Mouse (Mus musculus) E14TG2a.4 (cell line): ENCODE data around the gene Scn4b.

ENCODE experiments used
- H3K27me3 ChIP-seq: 2 replicates; pipeline ENCODE4 v1.6.1; 2014; ENCODE audit warnings: low read length, control low read depth; ENCODE audit not compliant: insufficient read depth
- H3K36me3 ChIP-seq: 2 replicates; pipeline ENCODE4 v1.6.1; 2014; ENCODE audit warnings: low read length, control low read depth; ENCODE audit not compliant: insufficient read depth
- H3K4me1 ChIP-seq: replicated peaks from 2 replicates; pipeline ENCODE4 v1.6.1; 2014; ENCODE audit warnings: low read depth, low read length, control low read depth
- H3K4me3 ChIP-seq: replicated peaks from 2 replicates; pipeline ENCODE4 v1.5.1; 2014; ENCODE audit warnings: mild to moderate bottlenecking, low read length
- H3K9me3 ChIP-seq: 2 replicates; pipeline ENCODE4 v1.6.1; 2014; ENCODE audit warnings: low read length, control low read depth
- CTCF ChIP-seq: conservative IDR thresholded peaks from 2 replicates; pipeline ENCODE4 v1.5.1; 2014; ENCODE audit warnings: low read length
- NANOG ChIP-seq: IDR thresholded peaks from 2 replicates; pipeline ENCODE4 v1.6.1; 2014; ENCODE audit warnings: borderline replicate concordance, low read length, mixed read lengths
- POU5F1 ChIP-seq: IDR thresholded peaks from 2 replicates; pipeline ENCODE4 v1.6.1; 2014; ENCODE audit warnings: low read length, borderline replicate concordance

Gene Scn4b

DNA sequence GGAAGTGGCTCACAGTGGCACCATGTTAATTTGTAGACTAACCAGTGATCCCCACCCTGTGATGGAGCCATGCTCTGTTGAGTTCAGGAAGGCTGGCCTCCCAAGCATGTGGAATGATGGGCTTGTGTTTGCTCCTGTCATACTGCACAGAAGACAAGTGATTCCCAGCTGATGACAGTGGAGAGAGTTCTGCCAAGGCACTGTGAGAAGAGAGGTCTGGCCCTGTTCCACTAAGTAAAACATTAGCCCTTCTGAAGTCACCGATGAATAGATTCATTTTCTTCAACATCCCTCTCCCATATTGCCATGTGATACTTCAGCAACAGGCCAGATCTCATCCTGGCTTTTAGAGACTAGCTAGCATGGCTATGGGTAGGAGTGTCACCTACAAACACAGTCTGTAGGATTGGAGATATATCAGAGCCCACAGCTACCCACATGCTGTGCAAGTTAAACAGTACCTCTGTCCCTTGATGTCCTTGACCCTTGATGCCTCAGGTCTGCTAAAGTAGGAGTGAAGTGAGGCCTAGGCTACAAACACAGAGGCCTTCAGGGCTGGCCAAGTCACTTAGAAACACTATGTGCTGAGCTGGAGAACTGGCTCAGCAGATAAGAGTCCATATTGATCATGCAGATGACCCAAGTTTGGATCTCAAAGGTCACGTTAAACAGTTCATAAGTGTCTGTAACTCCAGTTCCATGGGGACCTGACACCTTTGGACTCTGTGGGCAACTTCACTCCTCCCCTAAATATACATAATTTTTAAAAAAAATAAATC lies 32.4 kb upstream of the Scn4b start:
- H3K9me3 ChIP-seq, result no peaks in the 10 kb centered on the region
- no peaks in the 10 kb centered on the region; the same call in 1 of the 2 replicates for H3K27me3 ChIP-seq
- no peak for TF ChIP-seq NANOG
- TF ChIP-seq CTCF, result no peak
- TF ChIP-seq POU5F1, result no peak
- H3K36me3 ChIP-seq, result no peaks in the 10 kb centered on the region
- H3K4me1 ChIP-seq, result 0 out of 2 replicates have a peak, but pooled peaks cover 4% of the 10 kb centered on the region
- no peak overlapping the region for H3K4me3 ChIP-seq

DNA sequence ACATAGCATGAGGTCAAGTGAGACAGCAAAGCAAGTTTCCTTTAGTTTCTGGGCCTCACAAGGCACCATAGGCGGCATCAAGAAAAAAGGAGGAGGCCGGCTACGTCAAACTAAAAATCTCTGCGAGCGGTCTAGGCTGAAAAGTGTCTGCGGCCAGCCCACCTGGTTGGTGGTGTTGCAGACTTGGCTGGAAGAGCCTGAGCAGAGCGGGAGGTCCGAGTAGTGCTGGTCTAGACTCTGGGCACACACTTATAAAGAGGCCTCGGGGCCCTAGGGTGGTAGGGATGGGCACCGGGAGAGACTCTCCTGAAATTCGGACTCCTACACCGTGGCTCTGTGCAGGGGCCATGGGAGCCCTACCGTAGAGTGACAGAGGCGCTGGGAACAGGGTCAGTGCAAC lies 22.5 kb upstream of the Scn4b start:
- peak overlapping the region; percentile 63 for H3K4me3 ChIP-seq
- TF ChIP-seq NANOG (no peak), POU5F1 (no peak), CTCF (no peak)
- no peaks in the 10 kb centered on the region for H3K36me3 ChIP-seq
- H3K27me3 ChIP-seq, result peaks cover 16% of the 10 kb centered on the region
- peaks cover 25% of the 10 kb centered on the region for H3K4me1 ChIP-seq
- no peaks in the 10 kb centered on the region for H3K9me3 ChIP-seq

DNA sequence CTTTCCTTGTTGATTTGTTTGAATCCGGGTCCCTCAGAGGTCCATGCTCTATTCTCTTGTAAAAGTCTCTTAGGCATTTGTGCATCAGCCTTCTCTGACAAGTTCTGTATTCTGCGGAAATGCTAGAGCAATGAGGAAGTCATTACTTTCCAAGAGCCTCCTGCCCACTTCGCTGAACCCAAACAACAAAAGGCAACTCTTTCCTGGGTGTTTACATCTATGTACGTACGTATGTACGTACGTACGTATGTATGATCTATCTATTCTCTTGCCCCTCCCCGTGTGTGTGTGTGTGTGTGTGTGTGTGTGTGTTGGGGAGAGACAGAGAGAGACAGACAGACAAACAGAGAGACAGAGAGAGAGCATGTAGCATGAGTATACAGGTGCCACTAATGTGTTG lies 21.4 kb upstream of the Scn4b start:
- no peaks in the 10 kb centered on the region for H3K9me3 ChIP-seq
- no peak for TF ChIP-seq NANOG
- TF ChIP-seq POU5F1, result no peak
- TF ChIP-seq CTCF, result no peak
- H3K4me3 ChIP-seq, result no peak overlapping the region
- H3K4me1 ChIP-seq, result peaks cover 36% of the 10 kb centered on the region
- H3K27me3 ChIP-seq, result peaks cover 21% of the 10 kb centered on the region
- no peaks in the 10 kb centered on the region for H3K36me3 ChIP-seq

DNA sequence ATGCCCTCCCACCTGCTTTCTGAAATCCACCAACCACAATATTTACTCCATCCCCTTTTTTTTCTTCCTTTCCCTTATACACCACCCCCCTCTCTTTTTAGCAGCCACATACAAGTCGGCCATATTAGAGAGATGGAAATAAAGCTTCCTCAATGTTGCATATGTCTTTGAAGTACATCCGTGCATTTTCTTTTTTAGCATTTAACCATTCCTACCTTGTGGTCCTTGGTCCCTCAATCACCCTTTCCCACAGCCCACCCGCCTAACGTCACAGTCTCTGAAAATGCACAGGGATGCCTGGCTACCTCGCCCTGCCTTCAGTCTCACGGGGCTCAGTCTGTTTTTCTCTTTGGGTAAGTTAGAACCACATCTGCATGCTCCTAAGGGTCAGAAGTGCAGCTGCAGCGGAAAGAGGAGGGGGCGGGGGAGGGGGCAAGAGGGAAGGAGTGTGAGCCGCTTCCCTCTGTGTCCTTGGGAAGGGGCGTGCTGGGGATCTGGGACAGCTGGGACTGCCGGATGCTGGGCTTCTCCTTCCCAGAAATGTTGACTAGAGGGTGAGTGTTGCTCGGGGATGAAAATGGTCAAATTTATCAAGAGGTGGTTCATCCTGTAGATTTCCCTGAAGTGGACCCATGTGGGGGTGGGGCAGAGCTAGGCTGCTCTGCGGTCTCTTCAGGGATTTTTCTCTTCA lies 20.3 kb upstream of the Scn4b start, which contains the start of gene Scn2b:
Gene Scn2b (plus strand): TSS at position 42 of the 691 bp plus-strand sequence.
- H3K36me3 ChIP-seq, result no peaks in the 10 kb centered on the region
- peaks cover 46% of the 10 kb centered on the region for H3K4me1 ChIP-seq
- H3K9me3 ChIP-seq, result no peaks in the 10 kb centered on the region
- peaks cover 21% of the 10 kb centered on the region for H3K27me3 ChIP-seq
- TF ChIP-seq NANOG, result no peak
- TF ChIP-seq CTCF, result no peak
- TF ChIP-seq POU5F1, result no peak
- peak within 1 kb of the TSS; percentile 55 for H3K4me3 ChIP-seq

DNA sequence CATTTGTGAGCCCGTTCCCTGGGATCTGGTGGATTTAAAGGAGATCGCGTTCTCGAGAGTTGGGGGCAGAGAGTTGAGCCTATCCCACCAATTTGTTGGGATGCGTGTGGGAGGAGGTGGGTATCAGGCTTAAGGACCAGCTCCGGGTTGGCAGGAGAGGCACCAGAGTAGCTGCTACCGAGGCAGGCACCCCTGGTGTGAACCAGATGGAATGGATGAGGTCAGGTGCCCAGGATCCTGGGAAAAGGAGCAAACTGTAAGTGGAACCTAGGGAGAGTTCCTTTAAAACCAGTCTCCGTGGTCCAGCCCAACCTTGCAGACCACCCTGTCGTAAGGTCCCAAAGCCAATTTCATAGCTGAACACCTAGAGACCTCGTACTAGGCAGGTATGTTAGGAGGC lies 19.6 kb upstream of the Scn4b start:
- Histone ChIP-seq H3K27me3 (peaks cover 21% of the 10 kb centered on the region), H3K4me1 (peaks cover 52% of the 10 kb centered on the region), H3K36me3 (no peaks in the 10 kb centered on the region), H3K9me3 (no peaks in the 10 kb centered on the region), H3K4me3 (no peak overlapping the region)
- TF ChIP-seq POU5F1, result no peak
- TF ChIP-seq NANOG, result no peak
- TF ChIP-seq CTCF, result no peak

DNA sequence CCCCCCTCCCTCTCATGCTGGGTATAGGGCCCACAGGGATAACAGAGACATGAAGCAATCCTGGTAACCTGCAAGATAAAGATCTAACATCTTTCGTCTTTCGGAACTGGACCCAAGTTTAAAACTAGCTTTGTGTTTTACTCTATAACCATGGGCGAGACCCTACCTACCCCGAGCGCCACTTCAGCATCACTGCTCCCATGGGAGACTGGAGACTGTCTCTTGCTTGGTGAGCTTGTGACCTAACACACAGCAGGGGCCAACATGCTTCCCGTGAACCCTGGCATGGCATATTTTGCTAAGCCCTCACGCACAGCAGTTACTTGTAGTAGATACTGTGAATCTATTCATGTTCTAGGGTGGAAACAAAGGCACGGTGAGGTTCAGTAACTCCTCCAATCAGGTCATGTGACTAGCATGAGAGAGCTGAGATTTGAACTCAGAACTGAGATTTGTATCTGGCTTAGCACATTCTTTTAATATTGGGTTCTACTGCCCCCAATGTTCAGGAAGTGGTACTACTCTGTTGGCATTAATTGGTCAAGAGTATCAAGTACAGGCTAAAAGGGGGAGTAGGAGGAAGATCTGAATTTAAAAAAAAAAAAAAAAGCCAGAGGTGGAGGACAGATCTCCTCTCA lies 18.8 kb upstream of the Scn4b start:
- Histone ChIP-seq H3K4me1 (peaks cover 61% of the 10 kb centered on the region), H3K27me3 (peaks cover 23% of the 10 kb centered on the region), H3K4me3 (no peak overlapping the region), H3K36me3 (no peaks in the 10 kb centered on the region), H3K9me3 (no peaks in the 10 kb centered on the region)
- TF ChIP-seq POU5F1 (no peak), NANOG (no peak), CTCF (no peak)

DNA sequence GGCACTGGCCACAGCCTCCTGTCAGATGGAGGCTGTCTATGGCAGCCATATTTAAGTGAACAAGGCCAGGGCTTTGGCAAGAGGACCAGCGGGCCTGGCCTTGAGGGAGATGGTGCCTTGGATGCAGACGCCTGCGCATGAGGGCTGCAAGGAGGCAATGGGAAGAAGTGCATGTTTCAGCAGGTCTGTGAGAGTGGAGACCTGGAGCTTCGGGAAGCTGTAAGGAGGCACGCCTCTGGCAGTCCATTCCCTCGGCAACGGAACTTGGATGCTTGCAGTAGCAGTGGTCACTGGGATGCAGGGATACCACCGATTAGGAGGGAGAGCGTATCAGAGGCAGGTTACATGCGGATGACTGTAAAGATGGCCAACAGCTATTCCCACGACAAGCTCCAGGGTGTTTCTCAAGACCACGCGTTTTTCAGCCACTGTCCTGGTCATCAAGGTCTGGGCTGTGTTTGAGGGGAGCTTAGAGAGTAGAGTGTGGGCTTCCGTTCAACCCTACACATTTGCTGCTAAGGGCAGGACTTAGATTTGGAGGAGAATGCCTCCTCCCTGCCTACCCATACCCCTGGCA lies 18.2 kb upstream of the Scn4b start:
- Histone ChIP-seq H3K36me3 (no peaks in the 10 kb centered on the region), H3K4me1 (peaks cover 67% of the 10 kb centered on the region), H3K4me3 (no peak overlapping the region), H3K27me3 (peaks cover 24% of the 10 kb centered on the region), H3K9me3 (no peaks in the 10 kb centered on the region)
- TF ChIP-seq NANOG, result no peak
- no peak for TF ChIP-seq CTCF
- TF ChIP-seq POU5F1, result no peak

DNA sequence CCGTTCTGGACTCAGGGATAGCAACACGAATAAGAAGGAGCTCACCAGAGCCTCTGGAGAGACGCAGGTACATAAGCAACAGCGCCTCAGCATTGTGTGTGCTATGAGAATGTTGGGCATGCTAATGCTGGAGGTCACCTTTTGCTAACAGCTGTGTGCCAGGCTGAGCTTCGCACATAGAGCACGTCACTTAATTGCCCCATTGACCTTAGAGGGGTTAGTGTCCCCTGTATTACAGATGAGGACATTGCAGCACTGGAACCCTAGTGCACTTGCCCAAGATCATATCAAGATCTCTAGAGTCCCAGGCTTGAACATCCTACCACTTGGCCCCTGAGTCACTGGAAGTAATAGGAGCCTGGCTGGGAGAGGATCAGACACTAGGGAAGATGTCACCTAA lies 17.6 kb upstream of the Scn4b start:
- no peak overlapping the region for H3K4me3 ChIP-seq
- H3K36me3 ChIP-seq, result no peaks in the 10 kb centered on the region
- peaks cover 27% of the 10 kb centered on the region for H3K27me3 ChIP-seq
- peaks cover 72% of the 10 kb centered on the region for H3K4me1 ChIP-seq
- no peaks in the 10 kb centered on the region for H3K9me3 ChIP-seq
- no peak for TF ChIP-seq POU5F1
- TF ChIP-seq CTCF, result no peak
- TF ChIP-seq NANOG, result no peak
